Mouse (Mus musculus) stomach, postnatal 0 days (tissue): ENCODE measurements around the gene Nkx2-3.

Source experiments
- CTCF ChIP-seq: IDR thresholded peaks from 2 replicates; pipeline ENCODE4 v1.5.1; 2016; ENCODE audit warnings: antibody characterized with exemption, low read depth, mild to moderate bottlenecking, moderate library complexity
- EP300 ChIP-seq: optimal IDR thresholded peaks from 2 replicates; pipeline ENCODE3; 2016; ENCODE audit warnings: antibody characterized with exemption

DNA sequence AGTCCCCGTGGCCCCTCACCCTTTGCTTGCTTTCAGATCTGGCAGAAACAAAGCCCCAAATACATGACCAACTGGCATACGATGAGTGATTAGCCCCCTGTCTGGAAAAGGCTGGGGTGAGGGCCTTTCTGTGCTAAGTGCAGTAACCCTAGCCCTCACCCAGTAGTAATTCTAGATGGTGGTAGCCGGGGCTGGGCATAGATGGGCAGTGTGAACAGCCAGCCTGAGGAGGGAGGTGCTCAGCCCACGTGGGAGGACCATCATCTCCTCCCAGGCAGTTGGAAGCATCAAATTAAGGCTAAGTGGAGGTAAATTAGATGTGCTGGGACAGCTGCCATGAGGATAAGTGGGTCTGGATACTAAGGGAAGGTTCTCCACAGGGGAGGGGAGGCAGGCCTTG lies 17.0 kb downstream of the Nkx2-3 start:
- TF ChIP-seq CTCF: no peak
- TF ChIP-seq EP300: no peak
